Mouse (Mus musculus) megakaryocyte-erythroid progenitor cell, adult 5-6 weeks (primary cell): ENCODE measurements around the gene Tbc1d10a. TPM values are rescaled to one million over a fixed set of nuclear protein-coding genes. Genes with fewer than 3 reads are reported as not detected.
A peak's percentile ranks its signal among the peaks of the same experiment; 100 is the strongest.

Experiments
- ATAC-seq: replicated peaks from 2 replicates; pipeline ENCODE4 v1.8.0; 2016; ENCODE audit warnings: mild to moderate bottlenecking, inconsistent platforms; ENCODE audit not compliant: severe bottlenecking, poor library complexity, low FRiP score, low TSS enrichment
- total RNA-seq, 2 experiments: library from RNA; stranded (forward) in 1 of 2; stranded (reverse) in 1 of 2; fragments of 200-1000, 215-1000 nt in 1 of 2; fragments of >200 nt in 1 of 2; fragmentation: Nextera tagmentation in 1 of 2; gene quantifications; 2 replicates each; pipeline ENCODE4 v1.2.3; 2014 to 2017

The Tbc1d10a gene
- total RNA-seq, 2 experiments from 2014 or later: 1.8 to 8.0 TPM

- ATAC-seq: peak; percentile 73
Observed at GRCm38 (mm10) chr11:4258657-4259082, 72.1 kb downstream of the Tbc1d10a start.

DNA sequence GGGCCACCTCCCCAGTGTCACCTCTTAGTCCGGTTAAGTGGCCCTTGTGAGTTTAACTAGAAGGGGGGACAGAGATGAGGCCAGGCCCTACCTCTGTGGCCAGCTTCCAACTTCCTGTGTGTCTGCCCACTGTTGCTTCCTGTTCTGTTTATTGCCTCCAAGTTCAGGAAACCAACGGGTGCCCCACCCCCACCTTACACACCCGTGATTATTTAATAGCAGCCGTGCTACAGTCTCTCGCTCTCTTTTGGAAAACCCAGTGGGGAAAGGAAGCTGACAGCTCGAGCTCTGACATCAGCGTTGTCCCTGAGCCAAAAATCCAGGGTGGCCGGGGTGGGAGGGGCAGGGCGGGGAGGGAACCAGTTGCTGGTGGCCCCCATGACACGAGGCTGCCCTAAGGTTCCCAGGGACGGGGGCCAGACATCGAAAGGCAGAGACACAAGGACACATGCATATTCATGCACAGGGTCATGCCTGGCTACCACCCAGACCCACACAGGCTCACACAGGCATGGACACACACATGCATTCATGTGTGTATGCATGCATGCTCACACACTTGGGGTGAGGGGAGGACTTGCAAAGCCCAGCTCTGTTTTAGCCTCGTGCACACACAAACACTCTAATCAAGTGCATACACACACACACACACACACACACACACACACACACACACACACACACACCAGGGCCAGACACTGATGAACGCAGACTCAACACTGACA lies 74.0 kb downstream of the Tbc1d10a start:
- no peak for ATAC-seq

- ATAC-seq: peak; percentile 53; the same call in 1 of the 2 replicates
Observed at GRCm38 (mm10) chr11:4261188-4261494, 74.6 kb downstream of the Tbc1d10a start.

DNA sequence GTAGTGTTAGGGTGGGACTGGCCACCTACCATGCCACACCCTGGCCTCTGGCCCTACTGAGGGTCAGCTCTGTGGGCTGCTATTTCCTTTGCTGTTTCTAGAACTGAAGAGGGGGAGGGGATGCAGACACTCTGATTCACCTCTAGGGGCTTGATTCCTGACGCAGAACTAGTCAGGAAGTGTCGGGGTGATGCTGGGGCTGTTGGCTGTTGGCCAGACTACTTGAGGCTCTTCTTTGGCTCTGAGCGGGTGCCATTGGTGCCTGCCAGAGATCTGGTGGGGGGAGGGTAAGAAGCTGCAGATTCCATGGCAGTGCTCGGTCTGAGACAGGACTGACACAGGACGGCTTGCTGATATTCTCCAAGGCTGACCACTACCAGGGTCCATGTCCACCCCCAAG lies 75.4 kb downstream of the Tbc1d10a start:
- ATAC-seq: 0 out of 2 replicates have a peak, but pooled peaks have one; percentile 28

- ATAC-seq: no peak
Observed at GRCm38 (mm10) chr11:4262847-4263246, 76.3 kb downstream of the Tbc1d10a start.

DNA sequence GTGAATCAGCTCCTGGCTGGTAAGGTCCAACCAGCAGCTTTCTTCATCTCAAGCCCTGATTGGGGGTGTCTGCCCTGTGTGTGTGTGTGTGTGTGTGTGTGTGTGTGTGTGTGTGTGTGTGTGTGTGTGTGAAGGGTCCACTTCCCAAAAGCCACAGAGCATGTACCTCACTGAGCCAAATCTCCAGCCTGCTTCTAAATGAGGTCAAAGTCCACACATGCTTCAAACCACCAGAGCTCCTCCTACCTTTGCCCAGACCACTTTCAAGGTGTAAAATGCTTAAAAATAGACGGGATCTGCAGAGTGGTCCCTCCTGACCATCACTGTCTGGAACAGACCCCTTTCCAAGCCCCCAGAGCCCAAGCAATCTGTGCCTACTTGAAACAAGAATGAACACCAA lies 76.7 kb downstream of the Tbc1d10a start:
- no peak for ATAC-seq

GRCm38 (mm10) chr11:4264066-4264465 lies 77.5 kb downstream of the Tbc1d10a start:
- no peak for ATAC-seq

Other genes starting within 250 kb of the Tbc1d10a start
- 107 and 117 TPM in 2 replicates for gene Pes1, start 222.8 kb upstream of the Tbc1d10a start, total RNA-seq (2014; fragmentation: Nextera tagmentation)
- gene Pes1, start 222.8 kb upstream of the Tbc1d10a start, total RNA-seq (2017): 143 and 228 TPM in 2 replicates
- not detected in 2 replicates for gene 4930556J24Rik, start 210.0 kb upstream of the Tbc1d10a start, total RNA-seq (2014; fragmentation: Nextera tagmentation)
- not detected in 2 replicates for gene 4930556J24Rik, start 210.0 kb upstream of the Tbc1d10a start, total RNA-seq (2017)
- gene Gal3st1, start 203.2 kb upstream of the Tbc1d10a start, total RNA-seq (2014; fragmentation: Nextera tagmentation): not detected in 2 replicates
- not detected in 2 replicates for gene Gal3st1, start 203.2 kb upstream of the Tbc1d10a start, total RNA-seq (2017)
- not detected in 2 replicates for gene Sec14l4, start 155.3 kb upstream of the Tbc1d10a start, total RNA-seq (2014; fragmentation: Nextera tagmentation)
- gene Sec14l4, start 155.3 kb upstream of the Tbc1d10a start, total RNA-seq (2017): not detected in 2 replicates
- not detected in 2 replicates for gene Sec14l3, start 121.9 kb upstream of the Tbc1d10a start, total RNA-seq (2014; fragmentation: Nextera tagmentation)
- not detected in 2 replicates for gene Sec14l3, start 121.9 kb upstream of the Tbc1d10a start, total RNA-seq (2017)
- gene Mtfp1, start 91.3 kb upstream of the Tbc1d10a start, total RNA-seq (2014; fragmentation: Nextera tagmentation): 39.6 and 47.8 TPM in 2 replicates
- gene Mtfp1, start 91.3 kb upstream of the Tbc1d10a start, total RNA-seq (2017): 26.3 and 31.4 TPM in 2 replicates
- gene Sec14l2, start 63.4 kb upstream of the Tbc1d10a start, total RNA-seq (2014; fragmentation: Nextera tagmentation): 17.5 and 26.8 TPM in 2 replicates
- 4.5 and 22.5 TPM in 2 replicates for gene Sec14l2, start 63.4 kb upstream of the Tbc1d10a start, total RNA-seq (2017)
- 6.6 and 8.0 TPM in 2 replicates for gene Rnf215, start 51.6 kb upstream of the Tbc1d10a start, total RNA-seq (2014; fragmentation: Nextera tagmentation)
- gene Rnf215, start 51.6 kb upstream of the Tbc1d10a start, total RNA-seq (2017): 3.4 and 5.8 TPM in 2 replicates
- gene Ccdc157, start 26.5 kb upstream of the Tbc1d10a start, total RNA-seq (2014; fragmentation: Nextera tagmentation): 0.48 and 2.6 TPM in 2 replicates
- gene Ccdc157, start 26.5 kb upstream of the Tbc1d10a start, total RNA-seq (2017): 0.80 and 2.9 TPM in 2 replicates
- gene Sf3a1, start 26.4 kb upstream of the Tbc1d10a start, total RNA-seq (2014; fragmentation: Nextera tagmentation): 74.9 and 93.2 TPM in 2 replicates
- 42.5 and 64.9 TPM in 2 replicates for gene Sf3a1, start 26.4 kb upstream of the Tbc1d10a start, total RNA-seq (2017)
- 1.2 TPM in 1 of 2 replicates, not detected in the other for gene Castor1, start 31.4 kb downstream of the Tbc1d10a start, total RNA-seq (2014; fragmentation: Nextera tagmentation)
- 0.15 TPM in 1 of 2 replicates, not detected in the other for gene Castor1, start 31.4 kb downstream of the Tbc1d10a start, total RNA-seq (2017)
- 3.3 and 5.6 TPM in 2 replicates for gene Osm, start 49.6 kb downstream of the Tbc1d10a start, total RNA-seq (2014; fragmentation: Nextera tagmentation)
- 5.3 and 7.2 TPM in 2 replicates for gene Osm, start 49.6 kb downstream of the Tbc1d10a start, total RNA-seq (2017)
- not detected in 2 replicates for gene Lif, start 70.8 kb downstream of the Tbc1d10a start, total RNA-seq (2014; fragmentation: Nextera tagmentation)
- gene Lif, start 70.8 kb downstream of the Tbc1d10a start, total RNA-seq (2017): 0.30 and 0.33 TPM in 2 replicates